Mouse (Mus musculus): ENCODE results near the gene Ddx50. TPM values are rescaled to one million over a fixed set of nuclear protein-coding genes. Genes with fewer than 3 reads are reported as not detected.

The Ddx50 gene
- total and polyA plus RNA-seq, 3 experiments = 50.5 to 74.4 (median 58.7) TPM

DNA sequence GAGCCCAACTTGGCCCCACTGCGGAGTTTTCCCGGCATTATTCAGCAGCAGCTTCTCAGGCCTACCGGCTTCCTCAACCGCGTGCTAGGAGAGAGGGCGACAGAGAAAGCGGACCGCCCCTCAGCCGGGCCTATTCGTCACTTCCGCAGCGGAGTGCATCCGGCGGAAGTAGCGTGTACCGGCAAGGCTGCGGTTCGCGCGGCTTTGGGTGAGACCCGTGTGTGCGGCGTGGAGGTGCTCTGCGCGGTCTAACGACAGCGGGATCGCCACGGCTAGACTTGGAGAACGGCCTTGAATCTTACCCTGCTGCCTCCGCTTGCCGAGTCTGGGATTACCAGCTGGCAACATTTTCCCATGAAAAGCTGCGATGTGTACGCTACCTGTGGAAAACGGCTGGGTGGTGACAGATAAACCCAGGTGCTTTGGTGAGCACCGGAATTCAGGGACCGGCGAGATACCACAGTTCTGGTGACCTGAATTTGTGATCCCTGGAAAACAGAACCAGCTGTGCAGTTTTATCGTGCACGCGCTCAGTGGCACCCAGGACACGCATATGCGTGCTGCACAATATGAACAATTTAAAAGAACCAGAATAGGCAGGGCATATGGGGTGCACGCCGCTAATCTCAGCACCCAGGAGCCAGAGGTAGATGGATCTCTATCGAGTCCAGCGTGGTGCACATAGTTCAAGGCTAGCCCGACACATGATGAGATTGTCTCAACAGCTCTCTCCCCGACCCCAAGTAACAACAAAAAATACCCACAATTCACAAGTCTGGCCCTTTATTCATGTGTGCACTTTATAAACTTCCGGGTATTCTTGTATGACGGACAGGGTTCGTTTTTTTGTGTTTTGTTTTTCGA is 48.6 kb downstream of the Ddx50 start, which contains the start of gene Ddx21:
Gene Ddx21, minus strand, starts transcription at position 105 of the 864 bp plus-strand sequence.
- peaks cover 6 to 23% of the 10 kb centered on the region in 2 experiments for H3K4me1 ChIP-seq (ENCODE audit: control insufficient read depth in 1 of 2, insufficient read depth in 2 of 2)
- H3K4me2 ChIP-seq (ENCODE audit: insufficient read depth, low read depth, poor library complexity, severe bottlenecking) = peak within 1 kb of the TSS; percentile 95
- in situ Hi-C loops (cut with MboI; ENCODE audit: low pct_ligation_motif_present, low pct_unique_long_range_greater_than_20kb, low sequenced_read_pairs) = no loop called here
- H3K79me2 ChIP-seq (replicated peaks; ENCODE audit: control insufficient read depth, extremely low read depth, insufficient read depth, poor library complexity, severe bottlenecking) = peaks cover 45% of the 10 kb centered on the region
- 0 out of 2 replicates have a peak, but pooled peaks have one; percentile 59 for TF ChIP-seq CHD1 (IDR thresholded peaks at IDR 0.05; ENCODE audit: low read depth, low read length)
- TF ChIP-seq KAT2A (IDR thresholded peaks at IDR 0.05; ENCODE audit: insufficient replicate concordance, low read length) = peak; percentile 90
- peak; percentile 82 for TF ChIP-seq POLR2AphosphoS2 (IDR thresholded peaks at IDR 0.05; ENCODE audit: low read depth, low read length)
- TF ChIP-seq TBP (conservative IDR thresholded peaks at IDR 0.05; ENCODE audit: low read depth, low read length) = peak; percentile 46
- TF ChIP-seq MXI1 (IDR thresholded peaks at IDR 0.05; ENCODE audit: low read depth, low read length) = peak; percentile 99
- peak; percentile 54; the same call in 1 of the 2 replicates for TF ChIP-seq CHD2 (IDR thresholded peaks at IDR 0.05; ENCODE audit: low read length)
- TF ChIP-seq SIN3A (IDR thresholded peaks at IDR 0.05; ENCODE audit: low read length) = peak; percentile 97
- no peak for TF ChIP-seq MAFK (IDR thresholded peaks at IDR 0.05; ENCODE audit: insufficient replicate concordance, low read length)
- TF ChIP-seq ETS1 (conservative IDR thresholded peaks at IDR 0.05; ENCODE audit: low read depth, low read length) = peak; percentile 40; the same call in 1 of the 2 replicates
- no peak for TF ChIP-seq ZC3H11A (IDR thresholded peaks at IDR 0.05; ENCODE audit: low read depth, low read length)
- no peak for TF ChIP-seq SMC3 (IDR thresholded peaks at IDR 0.05; ENCODE audit: low read depth, low read length)
- peak; percentile 37; the same call in 1 of the 2 replicates for TF ChIP-seq NRF1 (IDR thresholded peaks at IDR 0.05; ENCODE audit: low read depth, low read length)
- TF ChIP-seq NELFE (IDR thresholded peaks at IDR 0.05; ENCODE audit: low read depth, low read length) = peak; percentile 96; the same call in 1 of the 2 replicates
- no peak for TF ChIP-seq PAX5 (IDR thresholded peaks at IDR 0.05; ENCODE audit: low read length)
- TF ChIP-seq TCF12 (IDR thresholded peaks at IDR 0.05; ENCODE audit: low read depth, low read length) = peak; percentile 90
- peak; percentile 56; the same call in 1 of the 2 replicates for TF ChIP-seq IRF4 (IDR thresholded peaks at IDR 0.05; ENCODE audit: low read depth, low read length)
- TF ChIP-seq ZMIZ1 (IDR thresholded peaks at IDR 0.05; ENCODE audit: low read depth, low read length) = peak; percentile 93; the same call in 1 of the 2 replicates
- no peak for TF ChIP-seq ZNF384 (IDR thresholded peaks at IDR 0.05; ENCODE audit: low read depth, low read length)
- TF ChIP-seq MYC (IDR thresholded peaks at IDR 0.05; ENCODE audit: low read depth, low read length) = peak; percentile 97
- peak; percentile 97 for TF ChIP-seq MAX (IDR thresholded peaks at IDR 0.05; ENCODE audit: low read length)
- TF ChIP-seq MAZ (IDR thresholded peaks at IDR 0.05; ENCODE audit: low read depth, low read length) = no peak
- peak; percentile 98 for TF ChIP-seq POLR2A (IDR thresholded peaks at IDR 0.05; ENCODE audit: low read depth, low read length)
- TF ChIP-seq HCFC1 (IDR thresholded peaks at IDR 0.05; ENCODE audit: low read depth, low read length) = peak; percentile 85
- peak; percentile 66; the same call in 1 of the 2 replicates for TF ChIP-seq BHLHE40 (IDR thresholded peaks at IDR 0.05; ENCODE audit: low read depth, low read length)
- TF ChIP-seq ELF1 (IDR thresholded peaks at IDR 0.05; ENCODE audit: low read depth, low read length) = peak; percentile 82
- H3K4me3 ChIP-seq (replicated peaks in 1 of 3; ENCODE audit: low read depth in 2 of 3, low read length in 2 of 3, poor library complexity in 1 of 3) = peak within 1 kb of the TSS; percentile 71 to 95 (median 77)
- no peaks in the 10 kb centered on the region for H3K27me3 ChIP-seq (replicated peaks)
- peak within 1 kb of the TSS; percentile 84 for H3K9ac ChIP-seq (ENCODE audit: insufficient read depth, low read depth)
- dilution Hi-C loops (cut with MboI; ENCODE audit: extremely low pct_ligation_motif_present, extremely low pct_unique_long_range_greater_than_20kb, low sequenced_read_pairs) = no loop called here
- peak within 1 kb of the TSS; percentile 62 for H3K27ac ChIP-seq (ENCODE audit: insufficient read depth, low read depth)
- peaks cover 14 to 16% of the 10 kb centered on the region in 2 experiments for H3K36me3 ChIP-seq (replicated peaks in 1 of 2; ENCODE audit: control insufficient read depth in 1 of 2, insufficient read depth in 1 of 2, low read length in 1 of 2)
- H3K9me3 ChIP-seq (replicated peaks; ENCODE audit: low read length) = no peaks in the 10 kb centered on the region
- DNase-seq (ENCODE audit: extremely low read depth) = peak; percentile 94

Measured in CH12.LX (cell line).